Mouse (Mus musculus): ENCODE data around the gene Smarcd1.
A peak's percentile ranks its signal among the peaks of the same experiment; 100 is the strongest.

- TF ChIP-seq CTCF (IDR thresholded peaks at IDR 0.05; ENCODE audit: control insufficient read depth, insufficient read depth, insufficient read length) (no peak), MAX (IDR thresholded peaks at IDR 0.05) (no peak), MYOD1 (IDR thresholded peaks at IDR 0.05; ENCODE audit: control insufficient read depth, insufficient read length, low read depth) (peak; percentile 23), CEBPB (IDR thresholded peaks at IDR 0.05; ENCODE audit: low read depth) (no peak)
These were observed 13.5 kb downstream of the Smarcd1 start for GRCm38 (mm10) chr15:99715361-99715865.
